Mouse (Mus musculus) 3T3-L1 (cell line): ENCODE measurements around the gene Cntn4.

ENCODE experiments used
- DNase-seq: peaks from one replicate; pipeline ENCODE4 v3.0.0-alpha.2; 2015; ENCODE audit warnings: low read depth, low spot score

Gene Cntn4

GRCm38 (mm10) chr6:105677149-105678031 lies at the start of gene Cntn4:
TSS of gene Cntn4 (plus strand) at chr6:105677660.
- no peak for DNase-seq

- no peak for DNase-seq
Observed at GRCm38 (mm10) chr6:105674276-105674675, 3.2 kb upstream of the Cntn4 start.

- no peak for DNase-seq
Observed at GRCm38 (mm10) chr6:105675099-105675498, 2.4 kb upstream of the Cntn4 start.

GRCm38 (mm10) chr6:105676637-105677036 lies 823 bp upstream of the Cntn4 start:
- DNase-seq: no peak

GRCm38 (mm10) chr6:105678778-105679177 lies 1.3 kb downstream of the Cntn4 start:
- no peak for DNase-seq

- DNase-seq: no peak
Observed at GRCm38 (mm10) chr6:105681496-105681895, 4.0 kb downstream of the Cntn4 start.

GRCm38 (mm10) chr6:105683251-105683650 lies 5.8 kb downstream of the Cntn4 start:
- DNase-seq: no peak

- no peak for DNase-seq
Observed at GRCm38 (mm10) chr6:105684123-105684522, 6.7 kb downstream of the Cntn4 start.

GRCm38 (mm10) chr6:105688195-105688594 lies 10.7 kb downstream of the Cntn4 start:
- no peak for DNase-seq

- no peak for DNase-seq
Observed at GRCm38 (mm10) chr6:105742026-105742425, 64.6 kb downstream of the Cntn4 start.

- DNase-seq: no peak
Observed at GRCm38 (mm10) chr6:105780616-105781015, 103.2 kb downstream of the Cntn4 start.

GRCm38 (mm10) chr6:105788462-105788861 lies 111.0 kb downstream of the Cntn4 start:
- no peak for DNase-seq

- no peak for DNase-seq
Observed at GRCm38 (mm10) chr6:105835099-105835498, 157.6 kb downstream of the Cntn4 start.

GRCm38 (mm10) chr6:105847296-105847695 lies 169.8 kb downstream of the Cntn4 start:
- no peak for DNase-seq

- no peak for DNase-seq
Observed at GRCm38 (mm10) chr6:105892838-105893237, 215.4 kb downstream of the Cntn4 start.

GRCm38 (mm10) chr6:105938485-105938884 lies 261.0 kb downstream of the Cntn4 start:
- DNase-seq: no peak

GRCm38 (mm10) chr6:105939303-105939702 lies 261.8 kb downstream of the Cntn4 start:
- no peak for DNase-seq

GRCm38 (mm10) chr6:105940591-105940990 lies 263.1 kb downstream of the Cntn4 start:
- DNase-seq: no peak

GRCm38 (mm10) chr6:105991492-105991891 lies 314.0 kb downstream of the Cntn4 start:
- no peak for DNase-seq

GRCm38 (mm10) chr6:106013018-106013417 lies 335.6 kb downstream of the Cntn4 start:
- DNase-seq: no peak

GRCm38 (mm10) chr6:106015126-106015525 lies 337.7 kb downstream of the Cntn4 start:
- DNase-seq: no peak

- no peak for DNase-seq
Observed at GRCm38 (mm10) chr6:106048878-106049277, 371.4 kb downstream of the Cntn4 start.

- no peak for DNase-seq
Observed at GRCm38 (mm10) chr6:106056123-106056522, 378.7 kb downstream of the Cntn4 start.
